Mouse (Mus musculus): ENCODE measurements around the gene Cyp2c67. TPM values are rescaled to one million over a fixed set of nuclear protein-coding genes. Genes with fewer than 3 reads are reported as not detected.

Gene Cyp2c67
- not detected in 2 replicates for polyA plus RNA-seq (2015; fragmentation: Nextera tagmentation; extraction: Ambion mirVana)

DNA sequence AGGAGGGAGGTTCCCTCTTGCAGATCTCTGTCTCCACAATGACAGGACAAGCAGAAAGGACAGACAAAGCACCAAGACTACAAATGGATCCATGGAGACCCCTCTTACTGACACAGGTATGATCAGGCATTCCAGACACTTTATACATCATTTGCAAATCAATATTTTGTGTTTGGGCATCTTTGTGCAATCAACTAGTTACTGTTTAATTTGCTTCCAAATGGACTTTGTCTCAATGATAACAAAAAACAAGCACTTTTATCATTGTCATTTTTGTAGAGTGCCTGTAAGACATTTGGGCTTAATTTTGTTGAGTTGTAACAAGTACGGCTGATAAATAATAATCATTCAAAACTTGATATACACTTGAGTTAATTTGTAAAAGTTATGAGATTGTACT is at the start of gene Cyp2c67:
Gene Cyp2c67, minus strand, starts transcription at position 114 of the 400 bp plus-strand sequence.

Other genes starting within 250 kb of the Cyp2c67 start
- gene Cyp2c38, start 186.0 kb downstream of the Cyp2c67 start, polyA plus RNA-seq (2015; fragmentation: Nextera tagmentation; extraction: Ambion mirVana) = not detected in 2 replicates
- not detected in 2 replicates for gene Cyp2c39, start 138.2 kb downstream of the Cyp2c67 start, polyA plus RNA-seq (2015; fragmentation: Nextera tagmentation; extraction: Ambion mirVana)
- 0.53 TPM in 1 of 2 replicates, not detected in the other for gene Cyp2c68, start 92.0 kb upstream of the Cyp2c67 start, polyA plus RNA-seq (2015; fragmentation: Nextera tagmentation; extraction: Ambion mirVana)
- gene Cyp2c40, start 163.8 kb upstream of the Cyp2c67 start, polyA plus RNA-seq (2015; fragmentation: Nextera tagmentation; extraction: Ambion mirVana) = 0.13 TPM in 1 of 2 replicates, not detected in the other
- gene Cyp2c69, start 237.7 kb upstream of the Cyp2c67 start, polyA plus RNA-seq (2015; fragmentation: Nextera tagmentation; extraction: Ambion mirVana) = 0.12 and 0.24 TPM in 2 replicates

All from urinary bladder, postnatal 0 days (tissue).